Mouse (Mus musculus) heart, postnatal 25 days (tissue): Measurements from ENCODE around the gene Chrna7. TPM values are rescaled to one million over a fixed set of nuclear protein-coding genes. Genes with fewer than 3 reads are reported as not detected.

Experiments used
- DNase-seq: peaks from one replicate; pipeline ENCODE4 v3.0.0; 2022; ENCODE audit warnings: low spot score
- intact Hi-C: fragments of 180-260 bp; cut with DNase I; formaldehyde crosslinking; loops from one replicate; pipeline ENCODE4 v1.15.1; 2025
- total RNA-seq, 2 experiments: library from RNA; stranded (reverse); gene quantifications; 2 replicates each; pipeline ENCODE4 v1.2.3; 2021

Chrna7 gene
- not detected for total RNA-seq

- DNase-seq = peak; percentile 39
- intact Hi-C loops = no loop called here
Measured at GRCm38 (mm10) chr7:63212084-63212723, at the start of gene Chrna7. TSS of gene Chrna7 (minus strand) at chr7:63212569.

DNA sequence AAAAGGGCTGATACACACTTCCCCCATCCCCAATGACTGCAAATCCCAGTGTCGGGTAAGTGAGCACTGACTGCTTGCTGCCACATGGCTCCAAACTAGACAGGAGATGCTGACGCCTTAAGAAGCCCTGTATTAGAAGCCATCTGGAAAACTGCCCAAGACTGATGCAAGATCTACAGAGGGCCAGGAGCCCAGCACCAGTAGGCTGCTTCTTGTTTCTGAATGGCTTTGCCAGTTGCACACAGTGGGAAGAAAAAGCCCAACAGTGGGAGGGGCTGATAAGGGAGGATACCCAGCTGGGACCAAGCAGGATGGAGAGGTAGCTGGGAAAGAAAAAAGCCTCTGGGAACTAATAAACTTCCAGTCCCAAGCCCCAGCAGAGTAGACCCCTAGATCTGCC, 37.0 kb upstream of the Chrna7 start:
- intact Hi-C loops = no loop called here
- DNase-seq = no peak

DNA sequence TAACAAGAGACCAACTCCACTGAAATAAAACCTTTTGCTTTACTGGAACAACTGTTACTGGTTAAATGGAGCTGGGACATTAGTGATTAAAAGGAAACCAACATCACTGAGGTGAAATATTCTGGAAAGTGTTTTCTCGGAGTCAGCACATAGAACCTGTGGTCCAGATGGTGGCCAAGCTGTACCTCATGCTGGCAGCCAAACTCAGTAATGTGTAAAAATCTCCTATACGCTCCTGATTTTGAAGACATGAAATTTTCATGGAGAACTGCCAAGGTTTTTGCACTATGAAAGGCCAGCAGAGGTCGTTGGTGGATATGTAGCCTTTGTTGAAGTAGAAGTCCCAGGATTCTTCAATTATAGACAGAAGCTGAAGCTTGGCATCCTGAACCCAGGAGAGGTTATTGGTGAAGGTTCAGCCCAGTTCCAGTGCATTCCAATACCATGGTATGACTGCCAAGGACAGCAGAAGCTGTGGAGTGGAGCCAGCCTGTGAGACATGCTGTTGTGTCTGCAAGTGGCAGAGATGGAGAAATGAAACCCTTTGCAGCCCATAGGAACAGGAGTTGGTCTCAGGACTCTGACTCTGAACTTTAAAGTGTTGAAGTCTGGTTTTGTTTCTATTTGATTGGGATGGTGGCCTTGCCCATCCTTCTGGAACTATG, 25.6 kb upstream of the Chrna7 start:
- intact Hi-C loops = no loop called here
- DNase-seq = no peak

- intact Hi-C loops = no loop called here
- no peak for DNase-seq
Measured at GRCm38 (mm10) chr7:63225066-63225780, 12.9 kb upstream of the Chrna7 start.

GRCm38 (mm10) chr7:63211641-63212083, 707 bp downstream of the Chrna7 start:
- no peak for DNase-seq
- intact Hi-C loops = no loop called here

GRCm38 (mm10) chr7:63209501-63209900, 2.9 kb downstream of the Chrna7 start:
- intact Hi-C loops = no loop called here
- DNase-seq = no peak

DNA sequence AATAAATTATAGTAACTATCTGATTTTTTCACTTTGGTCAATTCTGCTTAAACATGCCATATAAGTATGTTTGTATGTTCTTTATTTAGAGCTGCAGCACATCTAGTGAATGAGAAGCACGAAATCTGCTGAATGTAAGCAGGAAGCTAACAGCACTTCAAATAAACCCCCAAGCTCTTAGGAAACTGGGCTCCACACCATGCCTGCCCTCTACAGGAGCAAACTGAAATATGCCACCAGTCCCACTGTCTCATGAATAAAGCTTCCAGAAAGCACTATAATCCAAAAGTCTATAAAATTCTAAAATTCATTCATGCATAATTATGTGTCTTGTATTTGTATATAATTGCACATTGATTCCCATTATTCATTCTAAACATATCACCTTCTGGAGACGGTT, 5.2 kb downstream of the Chrna7 start:
- intact Hi-C loops = no loop called here
- no peak for DNase-seq

- no peak for DNase-seq
- intact Hi-C loops = no loop called here
Measured at GRCm38 (mm10) chr7:63195560-63195959, 16.8 kb downstream of the Chrna7 start.

DNA sequence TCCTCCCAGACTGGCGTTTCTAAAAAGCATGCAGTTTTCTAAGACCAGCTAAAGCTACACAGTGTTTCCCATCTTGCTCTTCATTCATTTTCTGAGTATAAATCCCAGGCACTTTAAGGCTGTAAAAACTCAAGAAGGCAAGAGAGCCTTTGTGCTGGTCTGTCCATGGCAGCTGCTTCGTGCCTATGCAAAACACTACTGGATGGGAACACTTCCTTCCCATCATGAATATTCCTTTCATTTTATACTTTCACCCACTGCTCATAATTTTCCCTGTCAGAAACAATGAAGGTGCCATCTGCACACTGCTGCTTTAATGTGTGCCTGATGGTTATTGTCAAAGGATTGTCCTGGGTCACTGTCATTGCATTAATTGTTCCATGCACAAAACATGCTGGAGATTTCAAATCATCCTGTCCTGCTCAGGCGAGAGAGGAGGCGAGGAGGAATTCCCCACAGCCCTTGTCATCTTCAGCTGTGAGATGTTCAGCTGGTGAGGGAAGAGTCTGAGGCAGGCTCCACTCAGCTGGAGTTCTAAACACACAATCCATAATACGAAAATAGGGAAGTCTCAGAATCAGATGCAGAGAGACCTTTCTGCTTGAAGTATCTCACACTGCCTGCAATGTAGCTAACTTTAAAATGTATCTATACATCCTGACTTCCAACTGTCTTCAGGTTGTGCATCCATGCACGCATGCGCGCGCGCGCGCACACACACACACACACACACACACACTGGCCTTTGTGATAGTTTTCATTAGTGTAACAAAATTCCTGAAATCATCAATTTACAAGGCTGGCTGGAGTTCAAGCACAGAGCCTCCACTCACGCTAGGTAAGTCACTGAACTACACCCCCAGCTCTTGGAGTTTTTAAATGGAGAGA, 22.5 kb downstream of the Chrna7 start:
- intact Hi-C loops = no loop called here
- no peak for DNase-seq

- intact Hi-C loops = no loop called here
- no peak for DNase-seq
Measured at GRCm38 (mm10) chr7:63170063-63170787, 42.1 kb downstream of the Chrna7 start.

DNA sequence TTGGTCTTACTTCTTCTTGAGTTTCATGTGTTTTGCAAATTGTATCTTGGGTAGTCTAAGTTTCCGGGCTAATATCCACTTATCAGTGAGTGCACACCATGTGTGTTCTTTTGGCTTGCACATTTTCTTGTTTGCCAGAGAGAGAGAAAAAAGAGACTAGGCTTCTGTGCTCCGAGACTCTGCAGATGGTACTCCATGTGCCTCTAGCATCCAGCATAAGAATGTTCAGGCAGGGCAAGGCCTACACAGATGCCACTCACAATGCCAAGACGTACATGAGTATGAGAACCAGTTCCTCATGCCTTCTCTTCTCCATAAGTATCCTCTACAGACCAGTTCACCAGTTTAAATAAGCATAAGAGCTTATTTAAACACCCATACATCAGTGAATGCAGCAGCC, 47.8 kb downstream of the Chrna7 start:
- DNase-seq = no peak
- intact Hi-C loops = no loop called here

- no peak for DNase-seq
- intact Hi-C loops = no loop called here
Measured at GRCm38 (mm10) chr7:63162272-63162864, 50.0 kb downstream of the Chrna7 start.

DNA sequence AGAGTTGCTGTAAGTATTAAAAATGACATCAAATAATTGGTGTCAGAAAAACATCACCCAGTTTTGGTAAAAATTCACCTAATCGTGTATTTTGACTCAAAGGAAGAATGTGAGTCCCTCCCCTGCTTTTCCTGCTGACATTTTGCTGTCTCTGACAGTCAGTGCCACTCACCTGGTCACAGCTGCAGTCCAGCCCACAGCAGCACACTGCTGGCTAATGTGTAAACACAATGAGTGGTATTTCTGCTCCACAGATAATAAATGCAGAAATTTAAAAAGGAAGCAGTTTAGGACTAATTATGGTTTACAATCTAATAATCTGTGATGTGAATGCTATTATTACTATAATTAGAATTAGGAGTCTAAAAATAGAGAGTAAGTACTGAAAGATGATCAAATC, 59.1 kb downstream of the Chrna7 start:
- intact Hi-C loops = no loop called here
- no peak for DNase-seq

DNA sequence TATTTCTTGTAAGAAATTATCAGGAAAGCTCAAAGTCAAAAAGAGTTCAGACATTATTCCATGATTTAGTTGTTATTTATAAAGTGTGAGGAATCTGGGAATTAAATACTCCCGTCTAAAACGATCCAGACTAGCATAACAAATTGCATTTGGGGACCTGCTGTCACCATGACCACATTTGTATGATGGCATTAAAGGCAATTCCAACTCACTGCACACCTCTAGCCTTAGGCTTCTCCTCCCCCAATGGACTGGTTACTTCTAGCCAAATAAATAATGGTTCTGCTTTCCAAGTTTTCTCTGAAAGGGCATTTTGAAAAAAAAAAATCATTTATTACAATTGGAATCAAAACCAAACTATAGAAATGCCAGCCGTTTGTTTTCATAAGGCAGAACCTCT, 63.6 kb downstream of the Chrna7 start:
- intact Hi-C loops = no loop called here

DNA sequence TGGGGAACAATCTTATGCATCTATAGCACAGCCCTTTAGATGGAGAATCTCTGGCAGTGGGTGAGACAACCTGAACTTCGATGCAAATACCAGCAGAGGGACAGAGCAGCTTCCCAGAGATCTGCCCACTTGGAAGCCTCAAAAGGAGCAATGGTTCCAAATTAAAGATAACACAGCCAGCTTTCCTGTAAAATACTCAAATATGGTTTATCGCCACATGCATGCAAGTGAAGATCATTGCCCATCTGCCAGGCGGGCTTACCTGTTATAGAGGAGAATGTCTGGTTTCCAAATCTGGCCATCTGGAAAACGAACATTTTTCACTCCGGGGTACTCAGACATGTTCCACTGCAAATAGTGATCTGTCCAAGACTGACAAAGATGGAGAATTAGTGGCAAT, 64.0 kb downstream of the Chrna7 start:
- DNase-seq = no peak
- intact Hi-C loops = no loop called here

More for the DNA sequence above, 63.6 kb downstream of the Chrna7 start:
- DNase-seq = no peak

DNA sequence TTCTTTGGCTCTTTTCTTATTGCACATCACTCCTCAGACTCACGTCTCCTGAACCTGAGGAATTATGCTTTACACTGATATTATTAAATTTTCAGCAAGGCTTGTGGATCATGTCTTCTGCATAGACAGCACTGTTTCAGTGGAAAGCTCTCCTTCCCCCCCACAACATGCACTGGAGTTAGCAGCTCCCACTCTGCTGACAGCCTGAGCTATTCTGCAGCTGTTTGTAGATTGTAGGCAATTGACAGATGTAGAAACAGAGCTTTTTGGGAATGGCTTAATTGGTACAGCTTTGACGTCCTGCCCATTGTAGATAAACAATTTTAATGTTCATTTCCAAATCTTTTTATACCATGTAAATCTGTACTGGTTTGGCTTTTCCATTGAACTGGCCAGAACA, 89.8 kb downstream of the Chrna7 start:
- no peak for DNase-seq
- intact Hi-C loops = no loop called here

DNA sequence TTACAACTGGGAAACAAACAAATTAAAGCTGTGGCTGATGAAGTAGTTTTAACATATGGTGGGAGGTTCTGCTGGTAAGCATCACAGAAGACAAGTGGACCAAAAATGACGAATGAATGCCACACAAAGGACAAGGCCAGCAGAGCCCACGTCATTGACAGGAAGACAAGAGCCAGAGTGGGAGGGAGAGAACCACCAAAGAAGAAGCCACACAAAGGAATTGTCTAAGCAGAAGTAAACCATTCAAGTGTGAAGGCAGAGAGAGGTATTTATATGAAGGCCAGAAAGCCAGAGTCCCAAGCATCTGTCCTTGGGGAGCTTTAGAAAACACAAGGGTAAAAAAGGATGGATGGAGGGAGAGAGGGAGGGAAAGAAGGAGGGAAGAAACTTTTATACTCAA, 98.7 kb downstream of the Chrna7 start:
- intact Hi-C loops = no loop called here
- DNase-seq = no peak

GRCm38 (mm10) chr7:63113252-63113651, 99.1 kb downstream of the Chrna7 start:
- no peak for DNase-seq
- intact Hi-C loops = no loop called here

- intact Hi-C loops = no loop called here
- no peak for DNase-seq
Measured at GRCm38 (mm10) chr7:63109348-63109747, 103.0 kb downstream of the Chrna7 start.
